Mouse (Mus musculus): ENCODE results near the gene Snx6.

DNA sequence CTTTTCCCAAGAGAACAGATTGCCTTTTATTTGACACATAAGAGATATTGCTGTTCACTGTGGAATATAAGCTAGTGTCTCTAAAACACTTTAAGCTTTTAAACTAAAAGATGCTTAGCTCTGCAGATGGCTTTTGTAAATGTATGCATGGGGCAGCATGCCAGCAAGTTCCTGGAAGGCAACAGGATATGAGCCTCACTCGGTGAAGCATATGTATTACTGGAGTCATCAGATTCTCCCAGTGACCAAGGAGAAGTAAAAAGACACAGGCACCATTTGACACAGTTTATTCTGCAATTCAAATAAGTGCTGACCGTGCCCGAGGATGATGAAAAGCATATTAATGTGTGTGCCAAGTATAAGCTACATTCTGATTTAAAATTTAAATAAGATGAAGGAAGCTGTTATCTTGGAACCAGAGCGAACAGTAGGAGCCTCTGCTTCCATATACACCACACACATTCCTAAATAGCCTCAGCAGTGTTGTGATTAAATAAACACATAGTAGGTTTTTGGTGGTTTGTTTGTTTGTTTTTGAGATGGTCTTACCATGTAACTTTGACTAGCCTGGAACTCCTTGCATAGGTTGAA lies 27.4 kb upstream of the Snx6 start:
- TF ChIP-seq CTCF (IDR thresholded peaks at IDR 0.05): no peak
- TF ChIP-seq POLR2A (IDR thresholded peaks at IDR 0.05; ENCODE audit: insufficient read depth, low read depth, low read length): no peak
- no peak for TF ChIP-seq EP300 (IDR thresholded peaks at IDR 0.05; ENCODE audit: insufficient read depth, low read depth, low read length)
